Mouse (Mus musculus) midbrain, embryonic 10.5 days (tissue): ENCODE data around the gene Etv5. TPM values are rescaled to one million over a fixed set of nuclear protein-coding genes. Genes with fewer than 3 reads are reported as not detected.
"Not testable (repeated sequence)": the region's sequence is repeated elsewhere in the genome, so short reads cannot be mapped to it uniquely, and the experiment has no call there.

Experiments used
- DNase-seq: peaks from one replicate; pipeline ENCODE4 v3.0.0-alpha.2; 2017; ENCODE audit warnings: low spot score
- H3K27ac ChIP-seq: fragments of 300-500 bp; sonication (generic); replicated peaks from 2 replicates; pipeline ENCODE4 v1.5.1; 2016; ENCODE audit warnings: mild to moderate bottlenecking
- H3K27me3 ChIP-seq: fragments of 300-500 bp; sonication (generic); 2 replicates; pipeline ENCODE4 v1.6.1; 2016; ENCODE audit warnings: low read depth, mild to moderate bottlenecking; ENCODE audit not compliant: poor library complexity, severe bottlenecking
- H3K36me3 ChIP-seq: fragments of 300-500 bp; sonication (generic); 2 replicates; pipeline ENCODE4 v1.6.1; 2016; ENCODE audit warnings: mild to moderate bottlenecking, moderate library complexity
- H3K4me1 ChIP-seq: fragments of 300-500 bp; sonication (generic); 2 replicates; pipeline ENCODE4 v1.6.1; 2016
- H3K4me3 ChIP-seq: fragments of 300-500 bp; sonication (generic); 2 replicates; pipeline ENCODE4 v1.5.1; 2016; ENCODE audit warnings: mild to moderate bottlenecking, moderate library complexity
- H3K9me3 ChIP-seq: fragments of 300-500 bp; sonication (generic); replicated peaks from 2 replicates; pipeline ENCODE4 v1.6.1; 2016; ENCODE audit warnings: mild to moderate bottlenecking
- WGBS: fragments of 180-500 bp; shearing (Covaris S2); methylation state at CpG from one replicate; pipeline ENCODE4 v1.1.7; 2016; 5-methylcytosine and 5-hydroxymethylcytosine counted together
- polyA plus RNA-seq: library from polyadenylated mRNA; unstranded; fragments of >200 nt; fragmentation: Nextera tagmentation; extraction: Ambion mirVana; gene quantifications from 2 replicates; pipeline ENCODE4 v1.2.1, GENCODE M21; 2016

Gene Etv5
- polyA plus RNA-seq, 1 experiment from 2014 or later: 20.6 TPM

GRCm38 (mm10) chr16:22380981-22381380, 58.5 kb downstream of the Etv5 start:
- WGBS: 90% methylated on average over 8 of the region's 8 CpGs
- H3K36me3 ChIP-seq: peaks cover 21% of the 10 kb centered on the region
- H3K4me1 ChIP-seq: peaks cover 7% of the 10 kb centered on the region
- H3K4me3 ChIP-seq: no peak overlapping the region
- no peak overlapping the region for H3K27ac ChIP-seq
- H3K27me3 ChIP-seq: no peaks in the 10 kb centered on the region
- H3K9me3 ChIP-seq: no peaks in the 10 kb centered on the region
- no peak for DNase-seq

GRCm38 (mm10) chr16:22379986-22380385, 59.5 kb downstream of the Etv5 start:
- H3K36me3 ChIP-seq: peaks cover 14% of the 10 kb centered on the region
- 46% methylated on average over 8 of the region's 8 CpGs for WGBS
- H3K4me1 ChIP-seq: peaks cover 7% of the 10 kb centered on the region
- no peak overlapping the region for H3K4me3 ChIP-seq
- DNase-seq: no peak
- no peak overlapping the region for H3K27ac ChIP-seq
- H3K27me3 ChIP-seq: no peaks in the 10 kb centered on the region
- no peaks in the 10 kb centered on the region for H3K9me3 ChIP-seq

- H3K36me3 ChIP-seq: peaks cover 9% of the 10 kb centered on the region; the same call in 1 of the 2 replicates
- no peak overlapping the region for H3K27ac ChIP-seq
- no peaks in the 10 kb centered on the region for H3K27me3 ChIP-seq
- H3K9me3 ChIP-seq: no peaks in the 10 kb centered on the region
- 90% methylated on average over 4 of the region's 4 CpGs for WGBS
- H3K4me3 ChIP-seq: no peak overlapping the region
- no peak for DNase-seq
- peaks cover 7% of the 10 kb centered on the region for H3K4me1 ChIP-seq
These were observed 60.2 kb downstream of the Etv5 start for GRCm38 (mm10) chr16:22379342-22379741.

- no peaks in the 10 kb centered on the region for H3K36me3 ChIP-seq
- H3K9me3 ChIP-seq: no peaks in the 10 kb centered on the region
- DNase-seq: no peak
- 63% methylated on average over 3 of the region's 3 CpGs for WGBS
- no peak overlapping the region for H3K4me3 ChIP-seq
- no peaks in the 10 kb centered on the region for H3K27me3 ChIP-seq
- peaks cover 13% of the 10 kb centered on the region for H3K4me1 ChIP-seq
- H3K27ac ChIP-seq: no peak overlapping the region
These were observed 61.8 kb downstream of the Etv5 start for GRCm38 (mm10) chr16:22377714-22378113.

GRCm38 (mm10) chr16:22374898-22375297, 64.6 kb downstream of the Etv5 start:
- Histone ChIP-seq H3K4me1 (peaks cover 13% of the 10 kb centered on the region), H3K36me3 (no peaks in the 10 kb centered on the region), H3K9me3 (no peaks in the 10 kb centered on the region), H3K27me3 (no peaks in the 10 kb centered on the region), H3K4me3 (no peak overlapping the region), H3K27ac (no peak overlapping the region)
- DNase-seq: no peak
- 73% methylated on average over 2 of the region's 2 CpGs for WGBS

GRCm38 (mm10) chr16:22372701-22373124, 66.8 kb downstream of the Etv5 start:
- no peaks in the 10 kb centered on the region for H3K27me3 ChIP-seq
- no peaks in the 10 kb centered on the region for H3K9me3 ChIP-seq
- peaks cover 10% of the 10 kb centered on the region for H3K4me1 ChIP-seq
- 0 out of 2 replicates have a peak overlapping the region, but pooled peaks have one; percentile 50 for H3K27ac ChIP-seq
- no peaks in the 10 kb centered on the region for H3K36me3 ChIP-seq
- peak; percentile 19 for DNase-seq
- H3K4me3 ChIP-seq: no peak overlapping the region
- 27% methylated on average over 10 of the region's 10 CpGs for WGBS

- no peaks in the 10 kb centered on the region for H3K9me3 ChIP-seq
- peaks cover 10% of the 10 kb centered on the region for H3K4me1 ChIP-seq
- H3K4me3 ChIP-seq: no peak overlapping the region
- whole genome bisulfite sequencing: 68% methylated on average over 1 of the region's 1 CpGs
- no peaks in the 10 kb centered on the region for H3K27me3 ChIP-seq
- no peak for DNase-seq
- no peak overlapping the region for H3K27ac ChIP-seq
- H3K36me3 ChIP-seq: no peaks in the 10 kb centered on the region
These were observed 67.3 kb downstream of the Etv5 start for GRCm38 (mm10) chr16:22372225-22372624.

- WGBS: 92% methylated on average over 7 of the region's 7 CpGs
- no peak for DNase-seq
- H3K4me3 ChIP-seq: no peak overlapping the region
These were observed 72.4 kb downstream of the Etv5 start for GRCm38 (mm10) chr16:22367099-22367498.

GRCm38 (mm10) chr16:22366040-22366439, 73.5 kb downstream of the Etv5 start:
- H3K9me3 ChIP-seq: no peaks in the 10 kb centered on the region
- WGBS: 88% methylated on average over 7 of the region's 7 CpGs
- no peaks in the 10 kb centered on the region for H3K36me3 ChIP-seq
- H3K4me3 ChIP-seq: no peak overlapping the region
- H3K27ac ChIP-seq: no peak overlapping the region
- no peaks in the 10 kb centered on the region for H3K4me1 ChIP-seq
- DNase-seq: no peak
- no peaks in the 10 kb centered on the region for H3K27me3 ChIP-seq

More at GRCm38 (mm10) chr16:22367099-22367498, 72.4 kb downstream of the Etv5 start:
- Histone ChIP-seq H3K9me3 (no peaks in the 10 kb centered on the region), H3K4me1 (no peaks in the 10 kb centered on the region), H3K27me3 (no peaks in the 10 kb centered on the region), H3K36me3 (no peaks in the 10 kb centered on the region), H3K27ac (no peak overlapping the region)

GRCm38 (mm10) chr16:22365596-22365995, 73.9 kb downstream of the Etv5 start:
- DNase-seq: no peak
- no peaks in the 10 kb centered on the region for H3K27me3 ChIP-seq
- H3K4me1 ChIP-seq: no peaks in the 10 kb centered on the region
- H3K36me3 ChIP-seq: no peaks in the 10 kb centered on the region
- no peak overlapping the region for H3K27ac ChIP-seq
- no peak overlapping the region for H3K4me3 ChIP-seq
- WGBS: 69% methylated on average over 3 of the region's 3 CpGs
- no peaks in the 10 kb centered on the region for H3K9me3 ChIP-seq

GRCm38 (mm10) chr16:22358701-22359354, 80.7 kb downstream of the Etv5 start:
- DNase-seq: no peak
- H3K4me3 ChIP-seq: no peak overlapping the region
- no peak overlapping the region for H3K27ac ChIP-seq
- H3K9me3 ChIP-seq: no peaks in the 10 kb centered on the region
- H3K27me3 ChIP-seq: no peaks in the 10 kb centered on the region
- no peaks in the 10 kb centered on the region for H3K36me3 ChIP-seq
- peaks cover 14% of the 10 kb centered on the region for H3K4me1 ChIP-seq
- 35% methylated on average over 18 of the region's 18 CpGs for WGBS

- not testable (repeated sequence) for DNase-seq
- 89% methylated on average over 5 of the region's 5 CpGs for WGBS
These were observed 85.3 kb downstream of the Etv5 start for GRCm38 (mm10) chr16:22354177-22354576.

GRCm38 (mm10) chr16:22353639-22354038, 85.9 kb downstream of the Etv5 start:
- H3K36me3 ChIP-seq: no peaks in the 10 kb centered on the region
- no peaks in the 10 kb centered on the region for H3K27me3 ChIP-seq
- no peak overlapping the region for H3K27ac ChIP-seq
- peaks cover 6% of the 10 kb centered on the region for H3K4me1 ChIP-seq
- no peak overlapping the region for H3K4me3 ChIP-seq
- H3K9me3 ChIP-seq: no peaks in the 10 kb centered on the region
- WGBS: 83% methylated on average over 3 of the region's 3 CpGs
- DNase-seq: no peak

More at GRCm38 (mm10) chr16:22354177-22354576, 85.3 kb downstream of the Etv5 start:
- not testable (repeated sequence) for H3K27ac ChIP-seq, H3K9me3 ChIP-seq, H3K27me3 ChIP-seq, H3K4me1 ChIP-seq, H3K4me3 ChIP-seq, H3K36me3 ChIP-seq
